In genomic region chr14:124180265-124180664, GRCm38 (mm10) we compare ENCODE assay signal across 17 mouse cellular contexts.
"Had no signal": no experiment of that assay in that cellular context is flagged by ENCODE, and none has a peak within 500 bp of the region (broad histone marks: within the 10 kb centered on the region; RNA-seq: fewer than 3 reads in every experiment).

No protein-coding gene starts in this region.

- DNase-seq: left cerebral cortex, postnatal 4 days; liver; liver, embryonic 13.5 days; liver, postnatal 0 days; lung, adult 18-20 months; lung, adult 2 months; lung, embryonic 14.5 days; lung, postnatal 10 days; lung, postnatal 14 days; lung, postnatal 36 days; lung, postnatal 4 days; midbrain, embryonic 14.5 days had no signal

- ATAC-seq: liver, embryonic 12.5 days; liver, postnatal 0 days; lung, postnatal 0 days; midbrain, embryonic 13.5 days; midbrain, embryonic 15.5 days; midbrain, embryonic 16.5 days had no signal
